Mouse (Mus musculus) embryonic fibroblast, embryonic 13.5 days (primary cell): ENCODE measurements around the gene Gm973.

Source experiments
- CTCF ChIP-seq: IDR thresholded peaks from 2 replicates; pipeline ENCODE4 v1.5.1; 2011; ENCODE audit warnings: mild to moderate bottlenecking, control low read depth, low read length, moderate library complexity, borderline replicate concordance; ENCODE audit not compliant: insufficient read depth
- POLR2A ChIP-seq: IDR thresholded peaks from 2 replicates; pipeline ENCODE4 v1.6.1; 2011; ENCODE audit warnings: low read depth, mild to moderate bottlenecking, control low read depth, low read length, moderate library complexity

- no peak for TF ChIP-seq POLR2A
- TF ChIP-seq CTCF: no peak
Observed at GRCm38 (mm10) chr1:59524759-59525158, 8.7 kb downstream of the Gm973 start.
